Mouse (Mus musculus): ENCODE results near the gene Arhgef28. TPM values are rescaled to one million over a fixed set of nuclear protein-coding genes. Genes with fewer than 3 reads are reported as not detected.

Gene Arhgef28
- polyA plus RNA-seq, 1 experiment: 3.3 TPM

GRCm38 (mm10) chr13:97867322-97867962, 338.8 kb downstream of the Arhgef28 start:
- Histone ChIP-seq H3K4me3 (ENCODE audit: low read depth, low read length) (no peak overlapping the region), H3K27me3 (ENCODE audit: control insufficient read depth, insufficient read depth, low read length) (no peaks in the 10 kb centered on the region), H3K36me3 (ENCODE audit: control insufficient read depth, insufficient read depth, low read length) (no peaks in the 10 kb centered on the region), H3K4me1 (ENCODE audit: control insufficient read depth, insufficient read depth, insufficient read length, low read length) (no peaks in the 10 kb centered on the region), H3K27ac (ENCODE audit: insufficient read depth, low read depth, low read length) (no peak overlapping the region)
- TF ChIP-seq POLR2A (IDR thresholded peaks at IDR 0.05; ENCODE audit: low read depth, low read length) (no peak), CTCF (IDR thresholded peaks at IDR 0.05; ENCODE audit: extremely low read depth, insufficient read length, insufficient replicate concordance, low read depth, low read length) (no peak)
- 80% methylated on average over 13 of the region's 13 CpGs for WGBS

DNA sequence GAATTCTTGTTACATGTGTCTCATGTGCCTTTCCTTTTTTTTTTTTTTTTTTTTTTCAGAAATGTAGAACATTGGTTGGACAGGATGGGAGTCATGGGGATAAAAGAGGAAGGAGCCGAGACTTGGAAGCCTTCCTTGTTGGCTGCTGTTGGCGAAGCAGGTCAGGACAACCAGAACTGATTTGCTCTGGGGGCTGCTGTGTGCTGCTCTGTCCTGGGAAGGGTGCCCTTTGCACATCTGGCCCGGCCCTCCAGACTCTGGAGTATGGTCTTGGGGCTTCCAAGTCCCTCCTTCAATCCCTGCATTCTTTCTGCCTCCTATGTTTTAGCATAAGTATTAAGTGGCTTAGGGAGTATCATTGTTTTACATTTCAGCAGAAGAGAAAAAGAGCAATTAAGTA, 347.2 kb downstream of the Arhgef28 start:
- H3K4me3 ChIP-seq (ENCODE audit: low read depth, low read length): no peak overlapping the region
- TF ChIP-seq CTCF (IDR thresholded peaks at IDR 0.05; ENCODE audit: extremely low read depth, insufficient read length, insufficient replicate concordance, low read depth, low read length) (no peak), POLR2A (IDR thresholded peaks at IDR 0.05; ENCODE audit: low read depth, low read length) (no peak)
- WGBS: 83% methylated on average over 3 of the region's 3 CpGs
- no peaks in the 10 kb centered on the region for H3K27me3 ChIP-seq (ENCODE audit: control insufficient read depth, insufficient read depth, low read length)
- H3K4me1 ChIP-seq (ENCODE audit: control insufficient read depth, insufficient read depth, insufficient read length, low read length): no peaks in the 10 kb centered on the region
- H3K27ac ChIP-seq (ENCODE audit: insufficient read depth, low read depth, low read length): no peak overlapping the region
- H3K36me3 ChIP-seq (ENCODE audit: control insufficient read depth, insufficient read depth, low read length): no peaks in the 10 kb centered on the region

GRCm38 (mm10) chr13:97857860-97858259, 348.4 kb downstream of the Arhgef28 start:
- H3K4me3 ChIP-seq (ENCODE audit: low read depth, low read length): no peak overlapping the region
- 54% methylated on average over 6 of the region's 6 CpGs for WGBS
- TF ChIP-seq POLR2A (IDR thresholded peaks at IDR 0.05; ENCODE audit: low read depth, low read length): no peak
- no peak for TF ChIP-seq CTCF (IDR thresholded peaks at IDR 0.05; ENCODE audit: extremely low read depth, insufficient read length, insufficient replicate concordance, low read depth, low read length)
- no peaks in the 10 kb centered on the region; the same call in 1 of the 2 replicates for H3K4me1 ChIP-seq (ENCODE audit: control insufficient read depth, insufficient read depth, insufficient read length, low read length)
- H3K36me3 ChIP-seq (ENCODE audit: control insufficient read depth, insufficient read depth, low read length): no peaks in the 10 kb centered on the region
- H3K27ac ChIP-seq (ENCODE audit: insufficient read depth, low read depth, low read length): no peak overlapping the region
- no peaks in the 10 kb centered on the region for H3K27me3 ChIP-seq (ENCODE audit: control insufficient read depth, insufficient read depth, low read length)

GRCm38 (mm10) chr13:97853356-97853968, 352.8 kb downstream of the Arhgef28 start:
- Histone ChIP-seq H3K4me1 (ENCODE audit: control insufficient read depth, insufficient read depth, insufficient read length, low read length) (no peaks in the 10 kb centered on the region; the same call in 1 of the 2 replicates), H3K27ac (ENCODE audit: insufficient read depth, low read depth, low read length) (no peak overlapping the region), H3K27me3 (ENCODE audit: control insufficient read depth, insufficient read depth, low read length) (no peaks in the 10 kb centered on the region), H3K36me3 (ENCODE audit: control insufficient read depth, insufficient read depth, low read length) (no peaks in the 10 kb centered on the region), H3K4me3 (ENCODE audit: low read depth, low read length) (no peak overlapping the region)
- TF ChIP-seq POLR2A (IDR thresholded peaks at IDR 0.05; ENCODE audit: low read depth, low read length) (no peak), CTCF (IDR thresholded peaks at IDR 0.05; ENCODE audit: extremely low read depth, insufficient read length, insufficient replicate concordance, low read depth, low read length) (no peak)
- WGBS: 14% methylated on average over 8 of the region's 8 CpGs

Other genes starting within 250 kb of the Arhgef28 start
- 0.65 and 1.3 TPM in 2 replicates for gene Utp15, start 56.6 kb upstream of the Arhgef28 start, polyA plus RNA-seq (2012; rRNA removed)
- gene Ankra2, start 56.6 kb upstream of the Arhgef28 start, polyA plus RNA-seq (2012; rRNA removed): 3.6 and 6.4 TPM in 2 replicates
- gene Gm21976, start 73.4 kb upstream of the Arhgef28 start, polyA plus RNA-seq (2012; rRNA removed): not detected in 2 replicates
- 37.8 and 80.5 TPM in 2 replicates for gene Btf3, start 110.6 kb upstream of the Arhgef28 start, polyA plus RNA-seq (2012; rRNA removed)
- not detected in 2 replicates for gene Foxd1, start 147.8 kb upstream of the Arhgef28 start, polyA plus RNA-seq (2012; rRNA removed)